Mouse (Mus musculus) lung, embryonic 16.5 days (tissue): ENCODE results near the gene Slc44a3. TPM values are rescaled to one million over a fixed set of nuclear protein-coding genes. Genes with fewer than 3 reads are reported as not detected.
A peak's percentile ranks its signal among the peaks of the same experiment; 100 is the strongest.

Experiments used
- ATAC-seq: fragments of 200-750 bp; cut with Nextera tagmentation; 2 replicates; pipeline ENCODE4 v1.8.0; 2017; ENCODE audit warnings: low read depth, mild to moderate bottlenecking, moderate library complexity
- H3K27ac ChIP-seq: fragments of 300-500 bp; sonication (generic); 2 replicates; pipeline ENCODE4 v1.5.1; 2014; ENCODE audit warnings: mild to moderate bottlenecking, control low read depth, low read length
- H3K27me3 ChIP-seq: fragments of 300-500 bp; sonication (generic); 2 replicates; pipeline ENCODE4 v1.6.1; 2014; ENCODE audit warnings: low read depth, low read length, mixed read lengths; ENCODE audit not compliant: control insufficient read depth, insufficient read depth
- H3K36me3 ChIP-seq: fragments of 300-500 bp; sonication (generic); 2 replicates; pipeline ENCODE4 v1.6.1; 2014; ENCODE audit warnings: low read length; ENCODE audit not compliant: control insufficient read depth, insufficient read depth
- H3K4me1 ChIP-seq: fragments of 300-500 bp; sonication (generic); replicated peaks from 2 replicates; pipeline ENCODE4 v1.6.1; 2014; ENCODE audit warnings: low read length, mixed read lengths; ENCODE audit not compliant: control insufficient read depth, insufficient read depth
- H3K4me2 ChIP-seq: fragments of 300-500 bp; sonication (generic); 2 replicates; pipeline ENCODE4 v1.6.1; 2014; ENCODE audit warnings: low read depth, low read length, control low read depth
- H3K4me3 ChIP-seq: fragments of 300-500 bp; sonication (generic); 2 replicates; pipeline ENCODE4 v1.5.1; 2014; ENCODE audit warnings: mild to moderate bottlenecking, low read length, control low read depth
- H3K9ac ChIP-seq: fragments of 300-500 bp; sonication (generic); 2 replicates; pipeline ENCODE4 v1.6.1; 2014; ENCODE audit warnings: low read length, control low read depth
- H3K9me3 ChIP-seq: fragments of 300-500 bp; sonication (generic); 2 replicates; pipeline ENCODE4 v1.6.1; 2016; ENCODE audit warnings: low read length; ENCODE audit not compliant: control insufficient read depth
- WGBS: fragments of 180-500 bp; shearing (Covaris S2); extraction: QIAGEN DNeasy Blood & Tissue Kit; methylation state at CpG from one replicate; pipeline ENCODE4 v1.1.7; 2014; 5-methylcytosine and 5-hydroxymethylcytosine counted together
- polyA plus RNA-seq: library from polyadenylated mRNA; unstranded; fragments of >200 nt; fragmentation: Nextera tagmentation; extraction: Ambion mirVana; gene quantifications from 2 replicates; pipeline ENCODE4 v1.2.1, GENCODE M21; 2015

The Slc44a3 gene
- polyA plus RNA-seq, 1 experiment from 2014 or later, result 24.4 TPM

DNA sequence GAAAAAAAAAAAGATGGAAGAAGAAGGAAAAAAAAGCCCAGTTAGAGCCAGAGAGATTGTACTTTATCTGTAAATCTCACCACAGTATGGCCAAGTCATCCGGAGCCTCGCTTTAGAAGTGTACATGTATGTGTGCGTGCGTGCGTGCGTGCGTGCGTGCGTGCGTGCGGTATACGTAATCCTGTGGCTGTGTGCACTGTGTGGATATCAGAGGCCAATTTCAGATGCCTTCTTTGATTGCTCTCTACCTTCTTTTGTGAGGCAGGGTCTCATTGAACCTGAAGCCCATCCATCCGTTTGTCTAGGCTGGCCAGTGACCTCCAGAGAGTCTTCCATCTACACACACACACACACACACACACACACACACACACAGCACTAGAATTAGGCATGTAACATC, 70.7 kb downstream of the Slc44a3 start:
- Histone ChIP-seq H3K27ac (no peak overlapping the region), H3K4me1 (no peaks in the 10 kb centered on the region), H3K4me3 (no peak overlapping the region), H3K9ac (no peak overlapping the region), H3K27me3 (no peaks in the 10 kb centered on the region), H3K4me2 (no peak overlapping the region), H3K36me3 (peaks cover 16% of the 10 kb centered on the region), H3K9me3 (no peaks in the 10 kb centered on the region)
- no peak for ATAC-seq
- 91% methylated on average over 13 of the region's 13 CpGs for WGBS

DNA sequence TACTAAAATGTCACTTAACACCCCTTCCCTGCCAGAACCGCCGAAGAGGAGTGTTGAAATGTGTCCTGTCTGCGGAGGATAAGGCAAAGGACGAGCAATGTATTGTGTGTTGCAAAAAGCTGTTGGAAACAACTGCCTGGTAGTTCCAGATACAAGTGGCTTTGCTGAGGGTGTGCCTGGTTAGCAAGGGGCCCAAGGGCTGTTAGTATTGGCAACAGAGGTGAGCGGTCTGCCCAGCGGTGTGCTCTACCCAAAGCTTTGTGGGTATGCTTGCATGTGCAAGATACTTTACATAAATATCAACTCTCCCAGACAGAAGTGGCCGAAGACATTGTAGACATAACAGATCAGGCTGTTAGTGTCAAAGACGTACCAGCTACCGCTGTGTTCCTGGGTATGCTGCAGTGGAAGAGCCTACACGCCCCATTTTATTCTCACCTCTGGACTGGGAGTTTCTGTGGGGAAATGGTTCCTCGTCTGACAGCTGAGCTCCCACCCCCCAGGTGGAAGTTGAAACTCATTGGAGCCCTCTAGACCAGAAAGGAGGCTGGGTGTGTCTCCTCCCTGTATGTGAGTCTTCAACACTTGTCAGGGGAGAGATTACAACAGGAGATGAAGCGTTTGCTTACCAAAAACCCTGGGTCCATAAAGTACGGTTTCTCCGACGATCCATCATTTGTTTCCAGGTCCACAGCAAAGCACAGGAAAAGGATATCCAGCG, 71.6 kb downstream of the Slc44a3 start:
- no peak for ATAC-seq
- no peak overlapping the region for H3K4me2 ChIP-seq
- H3K27ac ChIP-seq, result peak overlapping the region; percentile 36; the same call in 1 of the 2 replicates
- no peak overlapping the region for H3K4me3 ChIP-seq
- H3K4me1 ChIP-seq, result no peaks in the 10 kb centered on the region
- H3K36me3 ChIP-seq, result peaks cover 24% of the 10 kb centered on the region
- no peaks in the 10 kb centered on the region for H3K9me3 ChIP-seq
- WGBS, result 54% methylated on average over 16 of the region's 16 CpGs
- H3K27me3 ChIP-seq, result no peaks in the 10 kb centered on the region
- H3K9ac ChIP-seq, result no peak overlapping the region

GRCm38 (mm10) chr3:121458545-121459492, 73.4 kb downstream of the Slc44a3 start:
- Histone ChIP-seq H3K9me3 (no peaks in the 10 kb centered on the region), H3K4me1 (no peaks in the 10 kb centered on the region), H3K27ac (peak overlapping the region; percentile 16; the same call in 1 of the 2 replicates), H3K27me3 (no peaks in the 10 kb centered on the region), H3K9ac (no peak overlapping the region), H3K4me2 (no peak overlapping the region), H3K4me3 (no peak overlapping the region), H3K36me3 (peaks cover 32% of the 10 kb centered on the region)
- ATAC-seq, result no peak
- 51% methylated on average over 14 of the region's 14 CpGs for WGBS

GRCm38 (mm10) chr3:121451404-121451803, 80.8 kb downstream of the Slc44a3 start:
- Histone ChIP-seq H3K27me3 (no peaks in the 10 kb centered on the region), H3K9ac (no peak overlapping the region), H3K4me1 (peaks cover 8% of the 10 kb centered on the region; the same call in 1 of the 2 replicates), H3K4me3 (no peak overlapping the region), H3K4me2 (no peak overlapping the region), H3K27ac (no peak overlapping the region), H3K9me3 (no peaks in the 10 kb centered on the region), H3K36me3 (peaks cover 37% of the 10 kb centered on the region)
- 61% methylated on average over 10 of the region's 10 CpGs for WGBS
- ATAC-seq, result no peak

DNA sequence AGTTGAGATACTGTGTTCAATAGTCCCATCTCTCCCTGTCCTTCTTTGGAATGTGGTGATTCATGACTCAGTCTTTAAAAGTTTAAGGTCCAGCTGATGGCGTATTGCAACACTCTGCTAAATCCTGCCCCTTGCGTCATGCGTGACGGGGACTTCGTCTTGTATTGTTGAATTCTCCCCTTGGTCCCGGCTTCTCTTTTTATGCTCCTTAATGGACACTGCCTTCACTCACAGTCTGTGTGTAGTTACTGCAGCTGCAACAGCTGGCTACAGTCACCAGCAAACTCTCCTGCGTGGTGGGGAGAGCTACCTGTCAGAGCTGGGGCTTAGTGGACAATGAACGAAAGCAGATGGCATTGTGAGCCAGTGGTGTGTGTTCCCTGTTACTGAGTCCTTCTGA, 82.7 kb downstream of the Slc44a3 start:
- Histone ChIP-seq H3K27ac (no peak overlapping the region), H3K36me3 (peaks cover 24% of the 10 kb centered on the region), H3K4me2 (no peak overlapping the region), H3K27me3 (no peaks in the 10 kb centered on the region), H3K9ac (no peak overlapping the region), H3K9me3 (no peaks in the 10 kb centered on the region), H3K4me1 (peaks cover 13% of the 10 kb centered on the region; the same call in 1 of the 2 replicates), H3K4me3 (no peak overlapping the region)
- peak; percentile 58 for ATAC-seq
- WGBS, result 76% methylated on average over 8 of the region's 8 CpGs

DNA sequence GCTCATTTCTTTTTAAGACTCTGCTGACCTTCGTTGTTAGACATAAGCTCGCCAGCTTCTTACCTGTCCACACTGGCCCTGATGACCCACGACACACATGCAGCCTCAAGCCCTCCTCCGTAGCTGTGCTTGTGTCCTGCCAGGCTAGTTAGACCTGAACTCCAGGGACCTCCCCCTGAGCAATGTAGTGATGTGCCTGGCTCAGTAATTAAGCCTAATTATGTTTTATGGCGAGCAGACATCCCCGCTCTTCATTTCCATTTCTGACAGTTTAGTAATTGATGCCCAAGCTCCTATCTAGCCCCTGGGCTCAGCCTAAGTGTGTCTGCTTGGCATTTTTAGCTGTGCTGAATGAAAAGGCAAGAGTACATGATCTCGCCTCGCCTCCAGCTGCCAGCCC, 83.6 kb downstream of the Slc44a3 start:
- H3K4me2 ChIP-seq, result no peak overlapping the region
- peaks cover 24% of the 10 kb centered on the region for H3K36me3 ChIP-seq
- no peak overlapping the region for H3K4me3 ChIP-seq
- WGBS, result 74% methylated on average over 8 of the region's 8 CpGs
- no peaks in the 10 kb centered on the region for H3K27me3 ChIP-seq
- ATAC-seq, result no peak
- peaks cover 13% of the 10 kb centered on the region; the same call in 1 of the 2 replicates for H3K4me1 ChIP-seq
- no peaks in the 10 kb centered on the region for H3K9me3 ChIP-seq
- no peak overlapping the region for H3K9ac ChIP-seq
- no peak overlapping the region for H3K27ac ChIP-seq

DNA sequence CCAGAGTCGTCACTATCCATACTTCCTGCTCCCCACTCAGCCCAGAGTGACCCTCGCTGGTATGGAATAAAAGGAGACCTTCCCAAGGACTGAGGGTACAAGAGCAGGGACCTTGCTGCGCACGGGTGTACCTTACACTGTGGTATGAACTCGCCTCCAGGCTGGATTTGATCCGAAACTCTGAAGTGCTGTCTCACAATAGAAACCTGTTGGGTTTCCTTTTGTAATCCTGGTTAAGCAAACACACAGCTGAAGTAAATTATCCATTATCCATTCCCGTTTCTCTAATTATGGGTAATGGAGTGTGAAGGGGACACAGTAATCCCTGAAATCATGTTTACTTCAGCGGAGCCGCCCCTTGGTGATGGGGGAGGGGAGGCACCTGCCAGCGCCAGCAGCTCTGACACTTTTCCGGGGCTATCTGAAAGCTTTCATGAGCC, 84.2 kb downstream of the Slc44a3 start:
- Histone ChIP-seq H3K27me3 (no peaks in the 10 kb centered on the region), H3K36me3 (peaks cover 24% of the 10 kb centered on the region), H3K27ac (no peak overlapping the region), H3K9ac (no peak overlapping the region), H3K4me3 (no peak overlapping the region), H3K4me1 (peaks cover 13% of the 10 kb centered on the region; the same call in 1 of the 2 replicates), H3K9me3 (no peaks in the 10 kb centered on the region), H3K4me2 (no peak overlapping the region)
- WGBS, result 42% methylated on average over 11 of the region's 11 CpGs
- ATAC-seq, result no peak

- H3K4me3 ChIP-seq, result no peak overlapping the region
- H3K4me1 ChIP-seq, result peaks cover 13% of the 10 kb centered on the region; the same call in 1 of the 2 replicates
- no peak overlapping the region for H3K9ac ChIP-seq
- 40% methylated on average over 8 of the region's 8 CpGs for WGBS
- no peaks in the 10 kb centered on the region for H3K27me3 ChIP-seq
- ATAC-seq, result no peak
- no peaks in the 10 kb centered on the region for H3K9me3 ChIP-seq
- peaks cover 15% of the 10 kb centered on the region for H3K36me3 ChIP-seq
- H3K27ac ChIP-seq, result no peak overlapping the region
- no peak overlapping the region for H3K4me2 ChIP-seq
These were observed 85.8 kb downstream of the Slc44a3 start for GRCm38 (mm10) chr3:121446454-121446853.

- Histone ChIP-seq H3K4me2 (no peak overlapping the region), H3K36me3 (peaks cover 2% of the 10 kb centered on the region; the same call in 1 of the 2 replicates), H3K27me3 (no peaks in the 10 kb centered on the region), H3K4me1 (peaks cover 21% of the 10 kb centered on the region), H3K4me3 (no peak overlapping the region), H3K9ac (no peak overlapping the region), H3K9me3 (no peaks in the 10 kb centered on the region), H3K27ac (no peak overlapping the region)
- ATAC-seq, result no peak
- WGBS, result 94% methylated on average over 6 of the region's 6 CpGs
These were observed 87.8 kb downstream of the Slc44a3 start for GRCm38 (mm10) chr3:121444414-121444813.
